Mouse (Mus musculus) hindbrain, embryonic 16.5 days (tissue): ENCODE data around the gene Fbxo45. TPM values are rescaled to one million over a fixed set of nuclear protein-coding genes. Genes with fewer than 3 reads are reported as not detected.
"Not testable (repeated sequence)": the region's sequence is repeated elsewhere in the genome, so short reads cannot be mapped to it uniquely, and the experiment has no call there.

Experiments
- ATAC-seq: fragments of 200-750 bp; cut with Nextera tagmentation; 2 replicates; pipeline ENCODE4 v1.8.0; 2017; ENCODE audit warnings: moderate TSS enrichment, moderate library complexity
- H3K27ac ChIP-seq: fragments of 300-500 bp; sonication (generic); 2 replicates; pipeline ENCODE4 v1.5.1; 2014; ENCODE audit warnings: low read depth, mild to moderate bottlenecking, control low read depth, low read length, moderate library complexity
- H3K27me3 ChIP-seq: fragments of 300-500 bp; sonication (generic); replicated peaks from 2 replicates; pipeline ENCODE4 v1.6.1; 2014; ENCODE audit warnings: low read length; ENCODE audit not compliant: control insufficient read depth, insufficient read depth
- H3K36me3 ChIP-seq: fragments of 300-500 bp; sonication (generic); 2 replicates; pipeline ENCODE4 v1.6.1; 2014; ENCODE audit warnings: mild to moderate bottlenecking, low read length, moderate library complexity, mixed read lengths; ENCODE audit not compliant: control insufficient read depth, insufficient read depth
- H3K4me1 ChIP-seq: fragments of 300-500 bp; sonication (generic); 2 replicates; pipeline ENCODE4 v1.6.1; 2014; ENCODE audit warnings: low read depth, low read length; ENCODE audit not compliant: control insufficient read depth, insufficient read depth
- H3K4me2 ChIP-seq: fragments of 300-500 bp; sonication (generic); 2 replicates; pipeline ENCODE4 v1.6.1; 2014; ENCODE audit warnings: mild to moderate bottlenecking, low read length, control low read depth, moderate library complexity
- H3K4me3 ChIP-seq: fragments of 300-500 bp; sonication (generic); 2 replicates; pipeline ENCODE4 v1.5.1; 2014; ENCODE audit warnings: mild to moderate bottlenecking, low read length, control low read depth, moderate library complexity
- H3K9ac ChIP-seq: fragments of 300-500 bp; sonication (generic); 2 replicates; pipeline ENCODE4 v1.6.1; 2014; ENCODE audit warnings: low read depth, mild to moderate bottlenecking, control low read depth, low read length, moderate library complexity
- H3K9me3 ChIP-seq: fragments of 300-500 bp; sonication (generic); 2 replicates; pipeline ENCODE4 v1.6.1; 2014; ENCODE audit warnings: mild to moderate bottlenecking, low read length, moderate library complexity; ENCODE audit not compliant: control insufficient read depth
- WGBS: fragments of 180-500 bp; shearing (Covaris S2); extraction: QIAGEN DNeasy Blood & Tissue Kit; methylation state at CpG from one replicate; pipeline ENCODE4 v1.1.7; 2014; 5-methylcytosine and 5-hydroxymethylcytosine counted together
- polyA plus RNA-seq: library from polyadenylated mRNA; unstranded; fragments of >200 nt; fragmentation: Nextera tagmentation; extraction: Ambion mirVana; gene quantifications from 2 replicates; pipeline ENCODE4 v1.2.1, GENCODE M21; 2015

Fbxo45 gene
- polyA plus RNA-seq, 1 experiment from 2014 or later: 6.0 TPM

- no peak for ATAC-seq
- no peak within 1 kb of the TSS for H3K9ac ChIP-seq
- 88% methylated on average over 11 of the region's 11 CpGs for WGBS
- no peaks in the 10 kb centered on the region for H3K4me1 ChIP-seq
- H3K9me3 ChIP-seq: no peaks in the 10 kb centered on the region
- no peak within 1 kb of the TSS for H3K27ac ChIP-seq
- no peaks in the 10 kb centered on the region for H3K36me3 ChIP-seq
- H3K27me3 ChIP-seq: no peaks in the 10 kb centered on the region
- H3K4me2 ChIP-seq: no peak within 1 kb of the TSS
- no peak within 1 kb of the TSS for H3K4me3 ChIP-seq
Observed at GRCm38 (mm10) chr16:32271291-32271690, 24.3 kb upstream of the Fbxo45 start, which contains the start of gene Smco1. TSS of gene Smco1 (plus strand) at chr16:32271468.

- H3K9ac ChIP-seq, H3K4me3 ChIP-seq, H3K27me3 ChIP-seq, H3K4me1 ChIP-seq, ATAC-seq, H3K36me3 ChIP-seq, H3K27ac ChIP-seq, H3K4me2 ChIP-seq, H3K9me3 ChIP-seq: not testable (repeated sequence)
- WGBS: 93% methylated on average over 2 of the region's 2 CpGs
Observed at GRCm38 (mm10) chr16:32264225-32264624, 17.3 kb upstream of the Fbxo45 start.

- peak; percentile 53; the same call in 1 of the 2 replicates for ATAC-seq
- Histone ChIP-seq H3K36me3 (no peaks in the 10 kb centered on the region), H3K4me2 (peak overlapping the region; percentile 81), H3K4me1 (peaks cover 24% of the 10 kb centered on the region), H3K9ac (peak overlapping the region; percentile 96), H3K4me3 (peak overlapping the region; percentile 99), H3K9me3 (no peaks in the 10 kb centered on the region), H3K27ac (peak overlapping the region; percentile 95), H3K27me3 (no peaks in the 10 kb centered on the region)
- WGBS: 0% methylated on average over 41 of the region's 41 CpGs
Observed at GRCm38 (mm10) chr16:32246351-32246791, 587 bp downstream of the Fbxo45 start.

- H3K9me3 ChIP-seq: no peaks in the 10 kb centered on the region
- no peak overlapping the region for H3K27ac ChIP-seq
- no peak overlapping the region for H3K4me2 ChIP-seq
- H3K4me3 ChIP-seq: no peak overlapping the region
- ATAC-seq: no peak
- H3K9ac ChIP-seq: no peak overlapping the region
- no peaks in the 10 kb centered on the region for H3K27me3 ChIP-seq
- H3K4me1 ChIP-seq: peaks cover 24% of the 10 kb centered on the region
- no peaks in the 10 kb centered on the region for H3K36me3 ChIP-seq
- WGBS: 88% methylated on average over 3 of the region's 3 CpGs
Observed at GRCm38 (mm10) chr16:32243901-32244300, 3.1 kb downstream of the Fbxo45 start.

GRCm38 (mm10) chr16:32239428-32240312 lies 7.3 kb downstream of the Fbxo45 start:
- peaks cover under 1% of the 10 kb centered on the region for H3K4me1 ChIP-seq
- no peak overlapping the region for H3K27ac ChIP-seq
- no peaks in the 10 kb centered on the region for H3K27me3 ChIP-seq
- H3K36me3 ChIP-seq: peaks cover 7% of the 10 kb centered on the region; the same call in 1 of the 2 replicates
- ATAC-seq: no peak
- WGBS: 87% methylated on average over 2 of the region's 2 CpGs
- no peak overlapping the region for H3K9ac ChIP-seq
- H3K4me2 ChIP-seq: no peak overlapping the region
- no peak overlapping the region for H3K4me3 ChIP-seq
- H3K9me3 ChIP-seq: no peaks in the 10 kb centered on the region

GRCm38 (mm10) chr16:32237930-32238680 lies 8.9 kb downstream of the Fbxo45 start:
- 92% methylated on average over 19 of the region's 19 CpGs for WGBS
- Histone ChIP-seq H3K9me3 (no peaks in the 10 kb centered on the region), H3K9ac (no peak overlapping the region), H3K27me3 (no peaks in the 10 kb centered on the region), H3K4me1 (no peaks in the 10 kb centered on the region), H3K36me3 (peaks cover 7% of the 10 kb centered on the region; the same call in 1 of the 2 replicates), H3K4me2 (no peak overlapping the region), H3K4me3 (no peak overlapping the region), H3K27ac (no peak overlapping the region)
- no peak for ATAC-seq

GRCm38 (mm10) chr16:32232050-32232449 lies 14.9 kb downstream of the Fbxo45 start:
- not testable (repeated sequence) for H3K27ac ChIP-seq, H3K36me3 ChIP-seq, H3K4me3 ChIP-seq, H3K4me2 ChIP-seq, H3K9ac ChIP-seq, ATAC-seq, H3K4me1 ChIP-seq, H3K9me3 ChIP-seq, H3K27me3 ChIP-seq
- 82% methylated on average over 3 of the region's 3 CpGs for WGBS

GRCm38 (mm10) chr16:32222399-32222798 lies 24.6 kb downstream of the Fbxo45 start:
- Histone ChIP-seq H3K27ac (no peak overlapping the region), H3K4me3 (no peak overlapping the region), H3K4me1 (no peaks in the 10 kb centered on the region), H3K9me3 (no peaks in the 10 kb centered on the region), H3K27me3 (no peaks in the 10 kb centered on the region), H3K9ac (no peak overlapping the region), H3K36me3 (no peaks in the 10 kb centered on the region), H3K4me2 (no peak overlapping the region)
- ATAC-seq: no peak

- H3K9me3 ChIP-seq: no peaks in the 10 kb centered on the region
- no peak for ATAC-seq
- WGBS: 83% methylated on average over 4 of the region's 4 CpGs
Observed at GRCm38 (mm10) chr16:32221803-32222202, 25.2 kb downstream of the Fbxo45 start.

More at GRCm38 (mm10) chr16:32221803-32222202, 25.2 kb downstream of the Fbxo45 start:
- no peak overlapping the region for H3K4me3 ChIP-seq
- H3K4me2 ChIP-seq: no peak overlapping the region
- H3K36me3 ChIP-seq: no peaks in the 10 kb centered on the region
- no peaks in the 10 kb centered on the region for H3K27me3 ChIP-seq
- no peak overlapping the region for H3K9ac ChIP-seq
- H3K27ac ChIP-seq: no peak overlapping the region
- H3K4me1 ChIP-seq: no peaks in the 10 kb centered on the region
